Mouse (Mus musculus) common myeloid progenitor, adult 5-6 weeks (primary cell): ENCODE data around the gene Gm45837. TPM values are rescaled to one million over a fixed set of nuclear protein-coding genes. Genes with fewer than 3 reads are reported as not detected.
A peak's percentile ranks its signal among the peaks of the same experiment; 100 is the strongest.

ENCODE experiments used
- ATAC-seq: replicated peaks from 2 replicates; pipeline ENCODE4 v1.8.0; 2016; ENCODE audit warnings: low read depth, mild to moderate bottlenecking, moderate TSS enrichment, inconsistent platforms; ENCODE audit not compliant: poor library complexity, severe bottlenecking
- total RNA-seq: library from RNA; stranded (forward); fragments of 200-1000, 187-1606 nt; gene quantifications from 2 replicates; pipeline ENCODE4 v1.2.3, GENCODE M21; 2017

The Gm45837 gene
- total RNA-seq, 1 experiment from 2014 or later, result 6.5 TPM

DNA sequence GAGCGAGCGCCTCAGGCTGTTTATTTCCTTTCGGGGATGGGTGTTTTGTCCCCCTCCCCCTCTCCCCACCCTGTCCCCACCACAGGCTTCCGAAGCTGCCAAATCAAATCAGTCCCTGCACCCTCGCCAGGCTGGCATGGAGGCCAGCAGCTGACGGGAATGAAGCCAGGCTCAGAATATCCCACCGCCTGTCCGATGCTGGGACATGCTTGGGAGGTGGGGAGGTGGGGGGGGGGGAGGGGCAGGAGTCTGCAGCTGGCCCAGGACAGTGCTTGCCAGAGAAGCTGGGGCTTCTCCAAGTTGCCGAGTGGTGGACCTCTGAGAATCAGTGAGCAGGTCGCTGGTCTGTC is 49.9 kb downstream of the Gm45837 start:
- ATAC-seq, result no peak

DNA sequence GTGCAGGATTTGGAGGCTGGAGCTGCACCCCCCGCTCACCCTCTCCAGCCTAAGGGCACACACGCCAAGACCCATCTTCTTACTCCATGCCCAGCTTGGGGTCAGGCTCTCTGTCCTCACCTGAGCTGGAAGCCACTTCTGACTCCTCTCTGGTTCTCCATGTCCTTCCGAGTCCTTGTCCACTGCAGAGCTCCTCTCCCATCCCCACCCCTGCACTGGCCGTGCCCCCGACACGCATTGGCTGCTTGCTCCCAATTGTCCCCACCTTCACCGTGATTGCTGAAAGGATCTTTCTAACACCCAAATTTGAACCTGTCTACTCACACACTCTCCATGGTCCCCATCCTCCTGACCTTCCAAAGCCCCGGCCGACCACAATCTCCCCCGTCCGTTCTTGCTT is 50.9 kb downstream of the Gm45837 start:
- no peak for ATAC-seq

DNA sequence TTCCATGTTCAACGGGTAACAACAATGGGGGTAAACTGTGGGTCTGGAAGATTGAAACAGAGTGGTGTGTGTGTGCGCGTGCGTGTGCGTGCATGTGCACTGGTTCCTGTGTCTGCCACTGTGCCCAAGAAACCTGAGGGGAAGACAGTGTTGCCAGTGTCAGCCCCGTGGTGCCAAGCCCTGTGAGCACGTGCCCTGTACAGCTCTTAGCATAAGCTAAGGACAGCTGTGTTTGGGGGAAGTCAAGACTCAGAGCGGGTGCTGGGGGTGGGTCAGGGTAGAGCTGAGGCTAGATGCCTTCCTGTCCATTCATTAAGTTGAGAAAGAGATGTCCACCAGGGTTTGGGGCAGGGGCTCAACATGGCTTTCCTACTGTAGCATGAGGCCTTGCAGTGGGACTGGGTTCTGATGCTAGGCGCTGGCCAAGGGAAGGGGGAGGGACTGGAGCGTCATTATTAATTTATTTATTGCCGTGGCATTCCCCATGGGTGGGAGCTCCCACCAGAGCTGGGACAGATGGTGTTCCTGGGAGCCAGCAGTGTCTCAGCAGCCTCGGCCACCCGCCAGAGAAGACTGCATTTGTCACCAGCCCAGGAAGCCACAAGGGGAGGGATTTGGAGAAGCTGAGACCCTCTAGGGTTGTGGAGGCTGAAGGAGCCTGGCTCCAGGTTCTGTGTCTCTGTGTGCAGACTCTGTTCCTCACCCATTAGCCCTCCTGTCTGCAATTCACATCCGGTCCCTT is 51.8 kb downstream of the Gm45837 start:
- no peak for ATAC-seq

DNA sequence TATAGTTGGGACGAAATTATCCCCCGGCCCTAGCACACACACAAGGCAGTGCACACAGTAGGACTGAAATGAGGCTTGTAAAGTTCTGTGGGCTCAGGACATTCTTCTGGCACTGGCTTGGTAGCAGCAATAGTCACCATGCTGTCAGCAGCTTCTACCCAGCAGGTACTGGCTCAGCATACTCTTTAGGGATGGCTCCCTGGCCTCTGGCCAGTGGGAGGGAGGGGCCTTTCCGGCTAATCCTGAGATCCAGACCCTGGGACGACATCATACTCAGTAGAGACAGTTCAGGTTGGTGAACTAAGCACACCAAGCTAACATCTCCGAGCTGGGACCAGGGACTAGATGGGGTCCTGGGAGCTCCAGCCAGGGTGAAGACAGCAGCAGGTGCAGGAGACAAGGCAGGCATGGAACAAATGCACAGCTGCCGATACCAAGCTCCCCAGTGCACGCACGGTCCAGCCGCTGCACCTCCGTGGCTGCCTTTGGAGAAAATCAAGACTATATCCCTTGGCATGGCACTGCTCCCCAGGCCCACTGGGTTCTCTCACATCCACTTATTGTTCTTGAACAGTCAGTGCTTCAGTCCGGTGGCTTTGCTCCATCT is 53.1 kb downstream of the Gm45837 start:
- ATAC-seq, result no peak

DNA sequence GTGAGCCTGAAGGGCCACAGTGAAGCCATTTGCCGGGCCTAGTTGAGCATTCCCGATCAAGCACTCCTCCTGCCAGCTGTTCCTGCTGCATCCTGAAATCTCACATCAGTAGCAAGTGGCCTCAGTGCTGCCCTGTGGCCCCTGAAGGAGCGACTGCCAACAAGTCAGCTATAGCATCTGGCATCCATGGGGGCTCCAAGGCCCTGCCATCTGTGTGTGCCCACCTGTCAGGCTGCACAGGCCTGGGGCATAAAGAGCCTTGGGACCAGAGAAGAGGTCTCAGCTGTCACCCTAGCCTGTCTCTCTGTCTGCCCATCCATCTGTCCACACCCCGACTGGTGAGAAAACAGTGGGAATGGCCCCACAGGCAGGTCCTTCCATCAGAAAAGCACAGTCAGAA is 54.2 kb downstream of the Gm45837 start:
- ATAC-seq, result no peak

DNA sequence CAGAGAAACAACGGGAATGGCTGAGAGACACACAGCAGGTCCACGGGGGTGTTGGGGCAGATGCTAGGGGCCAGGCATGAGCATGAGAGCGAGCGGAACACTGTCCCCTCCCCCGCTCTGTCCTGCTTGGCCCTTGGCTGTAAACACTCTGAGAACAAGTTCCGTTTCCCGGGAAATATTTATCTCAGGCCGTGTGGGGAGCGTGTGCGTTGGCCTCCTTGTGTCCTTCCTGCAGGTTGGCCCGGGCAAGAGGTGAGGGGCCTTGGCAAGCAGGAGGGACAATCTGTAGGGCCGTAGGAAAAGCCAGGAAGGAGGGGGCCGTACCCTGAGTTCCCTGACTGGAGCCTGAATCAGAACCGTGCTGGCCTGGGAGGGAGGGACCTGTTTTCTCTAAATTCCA is 54.7 kb downstream of the Gm45837 start:
- ATAC-seq, result no peak

DNA sequence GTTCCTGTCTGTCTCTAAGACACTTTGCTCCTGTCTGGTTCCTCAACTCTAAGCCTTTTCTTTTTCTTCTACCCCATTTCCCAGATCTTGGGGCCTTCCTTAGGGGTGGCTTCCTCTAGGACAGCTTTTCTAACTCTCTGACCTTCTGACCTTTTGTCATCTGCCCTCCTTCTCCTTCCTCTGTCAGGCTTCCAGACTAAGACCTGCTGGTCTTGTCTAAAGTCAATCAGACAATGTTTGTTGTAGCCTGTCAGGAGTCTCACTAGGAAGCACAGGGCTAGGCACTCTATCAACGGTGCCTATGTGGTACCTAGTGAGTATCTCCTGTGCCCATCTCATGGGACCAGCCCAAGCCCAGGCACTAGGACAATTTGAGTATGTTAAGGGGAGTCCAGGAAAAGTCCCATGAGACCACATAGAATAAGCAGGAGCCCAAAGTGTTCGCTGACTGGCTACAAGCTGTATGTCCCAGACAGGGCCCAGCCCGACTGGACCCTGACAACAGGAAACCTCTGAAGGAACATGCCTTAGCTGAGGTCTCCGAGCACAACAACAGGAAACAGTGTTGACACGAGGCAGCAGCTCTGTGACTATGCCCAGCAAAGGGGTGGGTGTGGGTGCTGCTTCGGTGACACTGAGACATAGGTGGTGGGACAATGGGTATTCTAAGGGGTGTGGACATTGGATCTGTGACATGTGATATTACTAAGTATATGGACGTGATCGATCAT is 55.3 kb downstream of the Gm45837 start:
- peak; percentile 71 for ATAC-seq

DNA sequence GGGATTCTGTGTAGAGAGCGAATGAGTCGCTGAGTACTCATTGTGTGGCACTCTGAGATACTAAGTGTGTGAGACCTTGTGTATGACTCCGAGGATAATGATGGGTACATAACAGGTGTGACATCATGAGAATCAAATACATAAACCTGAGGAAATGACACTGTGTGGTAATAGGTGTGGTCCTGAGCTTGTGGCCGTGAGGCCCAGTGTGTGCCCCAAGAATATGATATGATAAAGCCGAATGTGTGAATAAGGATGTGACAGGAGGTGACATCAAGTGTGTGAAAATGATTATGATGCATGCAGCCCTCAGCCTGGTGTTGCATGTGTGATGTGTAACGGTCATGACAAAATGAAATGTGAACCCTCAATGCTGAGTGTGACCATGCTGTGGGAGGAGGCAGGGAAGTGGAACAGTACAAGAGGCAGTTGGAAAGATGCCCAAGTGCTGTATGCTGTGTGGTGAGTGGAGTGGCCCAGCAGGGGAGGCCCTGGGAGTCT is 55.9 kb downstream of the Gm45837 start:
- peak; percentile 66 for ATAC-seq

DNA sequence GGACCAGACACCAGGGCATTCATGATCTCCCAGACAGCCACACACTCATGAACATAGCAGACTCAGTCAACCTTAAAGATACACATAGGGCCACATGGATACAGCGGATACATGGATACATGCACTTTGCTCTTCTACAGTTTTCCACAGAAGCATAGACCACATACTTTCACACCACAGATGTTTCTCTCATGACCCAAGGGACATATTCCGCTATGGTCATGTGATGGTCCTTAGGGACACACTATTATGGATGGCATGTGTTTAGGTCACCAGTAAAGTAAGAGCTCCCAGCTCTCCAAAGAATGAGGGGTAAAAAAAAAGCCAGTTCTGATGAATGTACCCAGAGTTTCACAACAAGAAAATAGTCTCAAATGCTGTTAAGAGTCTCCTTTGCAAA is 60.7 kb downstream of the Gm45837 start:
- ATAC-seq, result no peak

DNA sequence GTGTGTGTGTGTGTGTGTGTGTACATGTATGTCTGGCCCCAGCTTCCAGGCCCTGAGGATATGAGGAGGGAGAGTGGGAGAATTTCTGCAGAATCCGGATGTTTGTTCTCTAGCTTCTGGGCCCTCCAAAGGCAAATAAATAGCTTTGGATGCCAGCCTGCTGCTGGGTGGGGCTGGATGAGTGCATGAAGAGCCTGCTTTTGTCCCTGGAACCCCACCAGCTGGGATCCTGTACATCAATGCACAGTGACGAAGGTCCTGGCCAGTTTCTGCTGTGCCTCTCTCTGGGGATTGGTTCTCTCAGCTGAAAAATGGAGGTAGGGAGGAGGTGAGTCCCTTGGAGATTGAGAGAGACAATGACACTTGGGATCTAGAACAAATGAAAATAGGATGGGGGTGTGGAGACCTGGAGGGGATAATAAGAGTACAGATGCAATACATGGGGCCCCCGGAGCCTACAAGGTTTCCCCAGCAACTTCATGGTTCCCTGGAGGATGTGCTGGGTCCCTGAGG is 61.3 kb downstream of the Gm45837 start:
- no peak for ATAC-seq

DNA sequence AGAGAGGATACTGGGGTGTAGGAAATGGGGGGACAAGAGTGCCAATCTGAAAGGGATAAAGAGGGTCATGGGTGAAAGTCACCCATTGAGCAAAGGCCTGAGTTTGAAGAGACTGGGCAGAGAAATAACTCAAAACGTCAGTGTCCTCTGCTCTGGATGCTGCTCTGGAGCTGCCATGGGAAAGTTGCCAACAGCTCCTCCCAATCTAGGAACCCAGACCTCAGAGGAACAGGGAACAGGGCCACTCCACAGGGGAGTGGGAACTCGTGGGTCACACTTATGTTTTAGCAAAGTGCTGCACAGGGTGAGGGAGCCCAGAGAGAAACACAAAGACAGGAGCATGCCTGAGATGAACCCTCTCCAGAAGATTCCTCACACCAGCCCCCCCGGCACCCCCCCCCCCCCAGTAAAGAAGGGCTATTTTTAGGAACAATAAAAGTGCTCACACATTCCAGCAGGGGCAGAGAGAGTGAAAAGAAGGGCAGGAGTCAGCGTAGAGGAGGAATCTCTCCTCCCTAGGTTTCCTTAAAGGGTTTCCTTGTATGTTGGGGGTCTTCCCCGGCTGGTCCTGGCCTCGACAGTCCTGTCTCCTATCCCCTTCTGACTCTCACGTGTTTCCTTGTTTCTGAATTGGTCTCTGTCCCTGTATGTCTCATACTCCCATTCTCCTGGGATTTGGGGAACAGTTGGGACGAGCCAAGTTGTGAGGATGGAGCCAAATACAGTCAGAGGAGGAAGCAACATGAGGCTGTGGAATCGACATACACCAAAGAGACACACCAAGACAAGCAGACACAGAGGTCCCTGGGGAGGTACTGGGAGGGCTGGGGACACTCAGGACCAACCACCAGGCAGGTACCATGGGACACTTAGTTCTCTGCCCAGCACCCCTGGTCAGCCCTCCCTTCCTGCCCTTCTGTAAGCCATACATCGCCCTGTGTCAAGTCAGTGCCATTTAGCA is 62.2 kb downstream of the Gm45837 start:
- no peak for ATAC-seq

DNA sequence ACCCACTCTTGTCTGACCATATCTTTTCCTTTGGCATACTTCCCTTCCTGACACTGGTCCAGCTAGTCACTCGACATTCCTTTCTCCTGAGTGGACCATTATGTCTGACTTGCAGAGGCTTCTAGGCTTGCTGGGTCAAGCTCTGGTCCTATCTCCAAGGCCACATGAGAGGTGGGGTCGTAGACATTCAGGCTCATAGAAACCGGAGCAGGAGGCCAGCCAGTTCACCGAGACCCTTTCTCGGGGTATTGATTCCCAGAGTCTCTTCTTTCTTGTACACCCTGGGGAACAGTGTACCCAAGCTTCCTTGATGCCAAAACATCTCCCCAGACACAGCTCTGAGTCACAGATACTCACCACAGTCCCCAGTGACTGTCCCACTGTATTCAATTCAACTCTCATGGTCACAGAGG is 63.7 kb downstream of the Gm45837 start:
- ATAC-seq, result no peak

DNA sequence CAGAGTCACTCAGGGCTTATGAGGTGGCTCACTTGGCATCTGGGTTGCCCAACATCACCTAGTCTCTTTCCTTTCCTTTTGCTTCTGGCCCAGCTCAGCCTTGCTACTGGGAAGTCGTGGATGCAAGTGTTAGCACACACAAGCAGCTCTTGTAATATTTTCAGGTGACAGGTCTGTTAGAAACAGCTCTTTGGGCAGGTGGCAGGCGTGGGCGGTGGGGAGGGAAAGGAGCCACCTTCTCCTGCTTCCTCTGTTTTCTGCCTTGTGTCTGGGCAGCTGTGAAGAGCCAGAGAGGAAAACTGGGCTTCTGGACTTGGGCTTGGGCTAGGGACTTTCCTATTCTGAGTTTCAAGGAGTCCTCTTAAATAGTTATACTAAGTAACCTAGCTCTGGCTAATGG is 65.3 kb downstream of the Gm45837 start:
- ATAC-seq, result no peak

DNA sequence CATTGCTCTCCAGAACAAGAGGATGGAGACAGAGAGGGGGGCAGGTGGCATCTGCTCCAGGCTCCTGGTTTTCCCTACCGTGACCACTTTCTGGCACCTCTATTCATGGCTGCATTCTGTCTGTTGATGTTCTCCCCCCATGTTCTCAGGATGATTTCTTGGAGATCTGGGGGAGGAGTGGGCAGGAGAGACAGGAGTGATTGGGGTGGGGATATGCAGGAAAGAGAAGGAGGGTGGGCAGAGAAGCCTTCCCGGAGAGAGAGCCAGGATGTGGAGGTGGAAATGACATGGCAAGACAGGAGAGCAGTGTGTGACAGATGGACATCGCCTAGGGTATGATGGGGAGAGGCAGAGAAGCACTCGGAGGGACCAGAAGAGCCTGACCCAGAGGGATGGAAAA is 65.8 kb downstream of the Gm45837 start:
- no peak for ATAC-seq

DNA sequence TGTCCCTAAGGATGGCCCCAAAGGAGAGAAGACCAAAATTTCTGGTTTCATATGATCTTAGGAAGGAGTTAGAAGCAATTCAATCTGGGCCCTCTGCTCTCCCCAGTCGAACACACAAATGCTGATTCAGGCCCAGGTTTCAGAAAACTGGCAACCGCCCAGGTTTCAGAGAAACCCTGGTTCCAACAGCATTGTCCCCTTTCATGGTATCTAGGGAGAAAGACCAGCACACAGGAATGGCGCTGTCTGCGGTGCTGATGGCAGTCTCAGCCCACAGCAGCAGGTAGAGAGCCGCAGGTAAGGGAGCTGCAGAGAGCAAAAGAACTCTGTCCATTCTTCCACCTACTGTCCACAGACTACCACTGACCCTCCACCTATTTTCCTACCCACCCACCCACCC is 66.5 kb downstream of the Gm45837 start:
- ATAC-seq, result no peak

DNA sequence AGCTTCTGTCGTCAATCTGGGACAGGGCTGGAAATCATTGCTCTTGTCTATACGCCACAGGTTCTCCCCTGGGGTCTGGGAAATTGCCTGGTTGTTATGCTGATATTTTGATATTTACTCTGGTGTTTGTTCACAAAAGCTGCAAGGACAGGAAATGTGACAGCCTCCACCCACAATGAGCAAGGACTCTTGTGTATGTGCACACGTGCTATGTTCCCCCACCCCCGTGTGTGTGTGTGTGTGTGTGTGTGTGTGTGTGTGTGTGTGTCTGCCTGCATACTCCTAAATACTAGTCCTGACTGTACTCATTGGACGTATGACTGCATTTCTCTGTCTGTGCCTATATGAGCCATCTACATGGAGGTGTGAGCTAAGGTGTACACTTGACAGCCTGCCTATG is 67.4 kb downstream of the Gm45837 start:
- no peak for ATAC-seq

DNA sequence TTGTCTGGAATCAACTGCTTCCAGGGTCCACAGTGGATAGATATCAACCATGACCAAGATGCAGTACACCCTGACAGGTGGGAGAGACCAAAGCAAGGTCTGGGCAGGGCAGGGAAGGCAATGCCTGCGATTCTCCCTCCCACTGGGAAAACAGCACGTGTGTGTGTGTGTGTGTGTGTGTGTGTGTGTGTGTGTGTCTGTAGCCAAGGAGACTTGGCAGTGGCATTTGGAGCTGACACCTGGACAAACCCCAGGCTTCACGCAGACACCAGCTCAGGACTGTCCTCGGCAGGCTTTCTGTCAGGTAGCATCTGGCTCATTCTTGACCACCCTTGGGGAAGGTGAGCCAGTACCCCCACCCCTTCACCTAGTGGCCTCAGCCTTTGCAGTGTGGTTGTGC is 69.2 kb downstream of the Gm45837 start:
- no peak for ATAC-seq

DNA sequence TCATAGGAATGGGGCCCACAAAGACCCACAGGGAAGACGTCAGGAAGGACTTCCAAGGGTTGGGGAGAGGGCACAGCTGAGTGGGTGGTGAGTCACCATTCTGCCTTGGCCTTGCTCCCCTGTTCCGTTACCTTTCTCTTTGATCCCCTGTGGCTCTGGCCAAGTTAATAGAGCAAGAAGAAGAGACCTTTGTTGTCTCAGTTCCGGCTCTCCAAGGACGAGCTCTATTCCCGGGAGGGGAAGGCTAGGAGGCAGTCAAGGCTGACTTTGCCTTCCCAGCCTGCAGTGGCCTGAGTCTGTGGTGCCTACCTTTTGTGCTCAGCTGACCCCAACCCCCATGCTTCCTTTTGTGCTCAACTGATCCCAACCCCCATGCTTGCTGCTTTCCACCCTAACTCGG is 70.0 kb downstream of the Gm45837 start:
- no peak for ATAC-seq

DNA sequence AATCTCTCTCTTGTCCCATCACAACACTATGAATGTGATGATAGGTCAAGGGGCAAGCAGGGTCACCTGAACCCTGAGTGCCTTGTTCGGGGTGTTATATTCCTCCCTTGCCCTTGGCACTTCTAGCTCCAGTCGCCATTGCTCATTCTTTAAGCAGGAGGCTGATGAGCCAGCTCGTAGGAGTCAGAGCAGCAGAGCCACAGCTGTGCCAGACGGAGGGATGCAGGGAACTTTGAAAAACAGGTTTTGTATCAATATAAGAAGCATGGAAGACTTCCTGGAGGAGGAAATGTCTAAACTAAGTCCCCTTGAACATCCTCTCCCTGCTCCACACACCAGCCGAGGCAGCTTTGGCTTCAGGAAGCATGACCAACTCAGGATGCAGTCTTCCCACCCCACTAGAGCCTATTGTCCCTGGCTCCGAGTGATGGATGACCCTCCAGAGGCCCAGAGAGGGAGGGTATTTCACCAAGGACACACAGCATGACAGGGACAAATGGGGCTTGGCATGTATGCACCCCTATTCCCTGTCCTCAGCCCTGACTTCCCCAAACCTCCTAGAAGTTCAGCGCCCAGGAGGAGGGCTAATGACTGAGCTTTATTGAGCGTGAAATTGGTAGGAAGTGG is 71.3 kb downstream of the Gm45837 start:
- ATAC-seq, result no peak
